Mouse (Mus musculus): ENCODE results near the gene Mrtfa.

GRCm38 (mm10) chr15:81007905-81008304 lies 182.7 kb downstream of the Mrtfa start:
- TF ChIP-seq CTCF (IDR thresholded peaks at IDR 0.05), result no peak
- no peak for TF ChIP-seq EP300 (IDR thresholded peaks at IDR 0.05)

All from lung, postnatal 0 days (tissue).